Mouse (Mus musculus): ENCODE data around the gene Plagl1. TPM values are rescaled to one million over a fixed set of nuclear protein-coding genes. Genes with fewer than 3 reads are reported as not detected.

Gene Plagl1
- polyA plus RNA-seq, 1 experiment from 2014 or later = 74.9 TPM

DNA sequence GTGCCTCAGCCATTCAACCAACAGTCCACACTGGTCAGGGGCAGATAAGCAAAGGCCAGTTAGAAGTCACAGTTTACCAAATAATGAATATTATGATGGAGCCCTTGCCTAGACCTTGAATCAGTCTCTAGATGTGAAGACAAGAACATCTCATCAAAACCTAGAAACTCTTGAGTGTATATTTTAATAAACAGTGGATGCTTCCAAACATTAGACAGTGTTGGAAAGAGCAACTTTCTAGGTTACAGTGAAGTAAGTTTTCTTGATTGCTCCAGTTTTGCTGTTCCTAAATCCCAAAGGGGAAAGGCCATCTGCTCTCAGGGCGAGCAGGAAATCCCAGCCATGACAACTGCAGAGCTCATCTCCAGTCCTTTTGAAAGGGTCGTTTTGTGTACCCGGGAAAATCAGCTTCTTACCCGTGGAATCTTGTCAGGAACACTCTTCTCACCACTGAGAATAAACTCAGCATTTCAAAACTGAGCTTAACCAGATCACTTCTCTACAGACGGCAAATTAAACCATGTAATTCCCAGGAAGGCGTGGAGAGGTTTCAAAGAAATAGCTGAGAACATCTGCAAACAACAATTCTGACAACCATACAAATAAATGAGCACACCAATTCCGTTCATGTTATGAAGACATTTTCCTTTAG is 117.8 kb downstream of the Plagl1 start, which contains the start of gene Zc2hc1b:
Gene Zc2hc1b (minus strand): TSS at position 51 of the 652 bp plus-strand sequence.
- no peak within 1 kb of the TSS for H3K4me2 ChIP-seq (ENCODE audit: low read depth, severe bottlenecking)
- no peaks in the 10 kb centered on the region for H3K27me3 ChIP-seq (ENCODE audit: control insufficient read depth, insufficient read depth, low read length)
- 0 out of 2 replicates have a peak, but pooled peaks cover under 1% of the 10 kb centered on the region for H3K4me1 ChIP-seq (ENCODE audit: control insufficient read depth, insufficient read depth, low read length)
- 83% methylated on average over 7 of the region's 7 CpGs for WGBS
- ATAC-seq (ENCODE audit: insufficient number of reproducible peaks, low FRiP score, low TSS enrichment, low read depth) (no peak), DNase-seq (ENCODE audit: low spot score) (no peak)
- H3K36me3 ChIP-seq (ENCODE audit: control insufficient read depth, insufficient read depth, low read length) = peaks cover 6% of the 10 kb centered on the region
- no peak within 1 kb of the TSS for H3K27ac ChIP-seq (replicated peaks; ENCODE audit: low read depth, low read length)
- no peak within 1 kb of the TSS for H3K4me3 ChIP-seq (ENCODE audit: low read depth, low read length)
- no peaks in the 10 kb centered on the region for H3K9me3 ChIP-seq (ENCODE audit: control insufficient read depth, low read length)
- no peak within 1 kb of the TSS for H3K9ac ChIP-seq (ENCODE audit: low read length)

DNA sequence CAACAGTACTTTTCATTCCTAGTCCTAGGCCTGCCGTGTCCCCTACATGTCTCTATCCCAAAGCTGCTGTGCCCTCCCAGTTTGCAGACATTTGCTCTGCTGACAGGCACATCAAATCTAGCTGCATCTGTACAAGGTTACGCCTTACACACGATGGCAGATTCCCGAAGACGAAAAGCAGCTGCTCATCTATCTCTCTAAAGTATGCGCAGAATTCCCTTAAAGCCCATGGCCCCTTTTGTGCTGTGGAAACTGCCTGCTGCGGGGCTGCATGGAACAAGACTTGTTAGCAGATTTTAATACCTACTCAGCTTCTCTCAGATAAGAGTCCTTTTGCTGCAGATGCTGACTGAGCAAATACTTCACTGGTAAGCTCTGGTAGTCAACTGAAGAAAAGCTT is 119.9 kb downstream of the Plagl1 start:
- 92% methylated on average over 7 of the region's 7 CpGs for WGBS

More for the DNA sequence above, 119.9 kb downstream of the Plagl1 start:
- no peak for ATAC-seq (ENCODE audit: insufficient number of reproducible peaks, low FRiP score, low TSS enrichment, low read depth)
- H3K4me1 ChIP-seq (ENCODE audit: control insufficient read depth, insufficient read depth, low read length) = no peaks in the 10 kb centered on the region
- H3K36me3 ChIP-seq (ENCODE audit: control insufficient read depth, insufficient read depth, low read length) = peaks cover 6% of the 10 kb centered on the region
- no peak overlapping the region for H3K27ac ChIP-seq (replicated peaks; ENCODE audit: low read depth, low read length)
- H3K4me2 ChIP-seq (ENCODE audit: low read depth, severe bottlenecking) = no peak overlapping the region
- no peak overlapping the region for H3K9ac ChIP-seq (ENCODE audit: low read length)
- H3K4me3 ChIP-seq (ENCODE audit: low read depth, low read length) = no peak overlapping the region
- DNase-seq (ENCODE audit: low spot score) = no peak
- no peaks in the 10 kb centered on the region for H3K27me3 ChIP-seq (ENCODE audit: control insufficient read depth, insufficient read depth, low read length)
- H3K9me3 ChIP-seq (ENCODE audit: control insufficient read depth, low read length) = no peaks in the 10 kb centered on the region

Other genes starting within 250 kb of the Plagl1 start
- gene Utrn, start 191.1 kb upstream of the Plagl1 start, polyA plus RNA-seq (2014; fragmentation: Nextera tagmentation; extraction: Ambion mirVana) = 41.0 and 41.9 TPM in 2 replicates
- gene Stx11, start 96.2 kb upstream of the Plagl1 start, polyA plus RNA-seq (2014; fragmentation: Nextera tagmentation; extraction: Ambion mirVana) = 0.82 and 1.5 TPM in 2 replicates
- 42.7 and 45.7 TPM in 2 replicates for gene Sf3b5, start 55.2 kb upstream of the Plagl1 start, polyA plus RNA-seq (2014; fragmentation: Nextera tagmentation; extraction: Ambion mirVana)
- gene Zc2hc1b, start 117.5 kb downstream of the Plagl1 start, polyA plus RNA-seq (2014; fragmentation: Nextera tagmentation; extraction: Ambion mirVana) = not detected in 2 replicates
- 62.6 and 64.0 TPM in 2 replicates for gene Ltv1, start 132.7 kb downstream of the Plagl1 start, polyA plus RNA-seq (2014; fragmentation: Nextera tagmentation; extraction: Ambion mirVana)